Mouse (Mus musculus) cerebellum, adult 9-10 months (tissue): ENCODE measurements around the gene Stom.

Experiments
- DNase-seq: peaks from one replicate; pipeline ENCODE4 v3.0.0; 2022

The Stom gene

DNA sequence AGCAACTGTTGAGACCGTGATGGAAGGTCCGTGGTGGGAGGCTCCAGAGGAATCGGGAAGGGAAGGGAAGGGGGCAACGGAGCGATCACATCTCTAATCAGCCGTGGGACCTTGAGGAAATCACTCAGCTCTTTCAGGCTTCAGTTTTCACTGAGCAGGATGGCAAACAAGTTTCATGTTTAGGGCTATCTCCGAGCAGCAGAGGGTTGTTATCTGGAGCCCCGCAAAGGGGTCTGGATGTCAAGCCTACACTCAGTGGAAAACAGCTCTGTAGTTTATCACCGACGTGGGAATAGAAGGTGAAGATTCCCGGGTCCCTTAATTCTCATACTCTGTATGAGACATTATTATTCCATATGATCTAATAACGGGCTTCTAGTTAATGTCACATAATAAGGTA lies 18.4 kb downstream of the Stom start:
- no peak for DNase-seq

DNA sequence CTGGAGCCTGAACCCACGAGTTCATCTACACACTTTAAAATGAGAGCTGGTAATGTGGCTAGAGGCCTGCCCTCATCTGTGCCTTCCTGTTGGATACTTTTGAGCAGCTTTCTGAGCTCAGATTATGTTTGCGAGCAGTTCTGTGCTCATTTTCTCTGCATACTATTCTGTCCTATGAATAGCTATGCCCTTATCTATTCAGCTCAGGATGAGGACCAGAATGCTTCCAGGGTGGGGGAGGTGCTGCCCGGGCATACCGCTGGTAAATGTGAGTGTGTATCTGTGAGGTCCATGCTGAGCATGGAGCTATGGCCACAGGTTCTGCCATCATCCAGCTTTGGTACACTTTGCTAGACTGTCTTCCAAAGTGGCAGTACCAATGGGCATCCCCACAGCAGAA lies 19.2 kb downstream of the Stom start:
- no peak for DNase-seq

GRCm38 (mm10) chr2:35314300-35314699 lies 22.5 kb downstream of the Stom start:
- DNase-seq: no peak

- no peak for DNase-seq
These were observed 26.8 kb downstream of the Stom start for GRCm38 (mm10) chr2:35309906-35310493.

DNA sequence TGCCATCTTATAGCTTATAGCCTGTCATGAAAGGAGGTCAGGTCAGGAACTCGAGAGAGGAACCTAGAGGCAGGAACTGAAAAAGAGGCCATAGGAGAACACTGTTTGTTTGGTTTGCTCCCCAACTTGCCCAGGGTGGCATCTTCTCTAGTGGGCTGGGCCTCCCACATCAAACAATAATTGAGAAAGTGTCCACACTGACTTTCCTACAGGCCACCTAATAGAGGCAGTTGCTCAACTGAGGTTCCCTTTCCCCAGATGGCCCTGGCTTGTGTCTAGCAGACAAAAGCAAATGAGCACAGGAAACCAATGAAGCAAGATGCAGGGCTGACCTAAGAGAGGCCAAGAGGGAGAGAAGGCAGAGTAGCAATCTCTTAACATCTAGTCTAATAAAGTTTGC lies 28.6 kb downstream of the Stom start:
- no peak for DNase-seq

- no peak for DNase-seq
These were observed 34.5 kb downstream of the Stom start for GRCm38 (mm10) chr2:35302049-35302885.

GRCm38 (mm10) chr2:35299437-35299836 lies 37.3 kb downstream of the Stom start:
- no peak for DNase-seq

DNA sequence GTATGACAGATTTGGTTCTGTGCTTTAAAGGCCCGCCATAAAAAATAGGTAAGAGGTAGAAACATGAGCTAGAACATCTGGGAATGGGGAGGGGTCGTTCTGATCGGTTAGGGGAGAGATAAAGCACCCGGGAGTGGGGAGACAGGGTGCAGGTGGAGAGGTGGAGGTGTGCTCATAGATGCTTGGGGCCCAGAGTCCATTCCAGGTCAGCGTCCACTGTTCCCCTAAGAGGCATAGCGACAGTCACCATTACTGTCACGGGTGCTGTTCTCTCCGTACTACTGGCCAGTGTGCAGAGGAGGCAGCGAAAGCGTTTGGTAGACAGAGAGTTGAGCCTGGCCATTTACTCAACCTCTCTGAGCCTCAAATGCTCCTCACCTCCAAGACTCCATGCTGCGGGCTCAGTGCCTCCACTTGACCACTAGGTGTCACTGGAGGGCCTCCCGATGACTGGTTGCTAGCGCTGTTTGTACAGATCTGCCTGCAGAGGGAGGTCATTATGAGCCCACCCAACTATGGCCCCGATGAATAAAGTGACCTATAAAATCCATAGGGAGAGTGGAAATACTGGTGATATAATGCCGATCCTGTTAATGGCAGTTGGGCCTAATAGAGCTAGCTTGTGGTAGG lies 39.0 kb downstream of the Stom start:
- peak; percentile 83 for DNase-seq

DNA sequence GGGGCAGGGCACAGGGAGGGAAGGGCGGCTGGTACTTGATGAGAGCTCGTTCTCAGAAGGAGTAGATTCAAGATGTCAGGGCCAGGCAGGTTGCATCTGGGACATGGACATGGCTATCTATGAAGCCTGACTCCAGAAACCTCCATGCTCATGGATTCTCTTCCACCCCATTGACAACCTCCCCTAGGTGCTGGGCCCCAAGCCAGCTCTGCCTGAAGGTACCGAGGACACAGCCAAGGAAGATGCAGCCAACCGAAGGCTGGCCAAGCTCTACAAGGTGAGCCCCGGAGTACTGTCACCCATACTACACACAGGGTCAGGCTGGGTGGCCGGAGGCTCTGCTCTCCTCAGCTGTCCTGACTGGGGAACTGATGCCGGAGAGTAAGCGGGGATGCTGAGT lies 43.5 kb downstream of the Stom start:
- DNase-seq: peak; percentile 55

GRCm38 (mm10) chr2:35292700-35293099 lies 44.1 kb downstream of the Stom start:
- DNase-seq: peak; percentile 33

GRCm38 (mm10) chr2:35291856-35292255 lies 44.9 kb downstream of the Stom start:
- peak; percentile 63 for DNase-seq

- DNase-seq: peak; percentile 80
These were observed 47.8 kb downstream of the Stom start for GRCm38 (mm10) chr2:35288758-35289635.

GRCm38 (mm10) chr2:35287017-35287620 lies 49.7 kb downstream of the Stom start:
- no peak for DNase-seq

DNA sequence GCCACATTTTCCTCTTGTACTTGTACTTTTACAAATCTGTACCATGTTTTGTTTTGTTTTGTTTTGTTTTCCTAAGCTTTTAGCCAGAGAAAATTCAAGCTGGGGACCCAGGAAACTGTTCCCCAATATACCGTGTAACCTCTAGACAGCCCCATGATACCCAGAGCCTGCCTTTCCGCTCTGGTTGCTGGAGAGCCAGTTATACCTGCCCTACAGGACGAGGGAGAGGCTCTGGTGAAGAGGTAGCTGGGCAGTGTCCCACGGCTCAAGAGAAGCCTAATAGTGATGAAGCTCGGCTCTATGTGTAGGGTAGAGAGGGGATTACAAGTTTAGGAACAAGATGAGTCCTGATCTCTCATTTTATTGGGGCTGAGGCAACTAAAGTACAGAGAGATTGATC lies 51.6 kb downstream of the Stom start:
- no peak for DNase-seq

- no peak for DNase-seq
These were observed 52.8 kb downstream of the Stom start for GRCm38 (mm10) chr2:35283997-35284396.

- no peak for DNase-seq
These were observed 54.6 kb downstream of the Stom start for GRCm38 (mm10) chr2:35282214-35282613.

- no peak for DNase-seq
These were observed 56.8 kb downstream of the Stom start for GRCm38 (mm10) chr2:35280001-35280400.

DNA sequence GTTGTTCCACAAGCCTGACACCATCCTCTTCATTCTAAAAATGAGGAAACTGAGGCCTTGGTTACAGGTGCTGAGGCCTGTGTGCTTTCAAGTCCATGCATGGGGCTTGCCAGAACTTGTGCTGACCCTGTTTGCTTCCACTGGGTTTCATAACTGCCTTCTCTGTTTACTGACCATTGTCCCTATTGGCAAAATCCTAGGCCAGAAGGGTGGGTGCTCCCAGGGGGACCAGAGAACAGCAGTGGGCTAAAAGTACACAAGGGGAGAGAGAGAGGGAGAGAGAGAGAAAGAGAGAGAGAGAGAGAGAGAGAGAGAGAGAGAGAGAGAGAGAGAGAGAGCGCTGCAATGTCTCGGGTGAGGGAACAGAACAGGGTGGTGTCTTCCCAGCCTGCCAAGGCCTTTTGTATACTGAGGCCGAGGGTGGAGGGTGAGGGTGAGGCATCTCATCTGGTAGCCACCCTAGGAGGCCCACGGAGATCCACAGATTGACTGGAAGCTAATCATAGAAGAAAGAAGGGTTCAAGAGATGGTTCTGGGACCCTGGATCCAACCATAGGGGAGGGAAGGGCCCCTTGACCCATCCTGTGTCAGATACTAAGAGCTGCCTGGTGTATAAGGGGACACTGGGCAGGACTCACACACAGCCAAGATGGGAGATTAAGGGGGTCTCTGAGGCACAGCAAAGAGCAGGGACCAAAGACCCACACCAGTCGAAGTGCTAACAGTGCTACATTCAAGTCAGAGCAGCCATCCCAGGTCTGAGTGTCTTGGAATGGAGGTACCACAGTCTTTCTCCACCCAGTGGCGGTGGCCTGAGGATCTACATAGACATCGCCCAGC lies 58.2 kb downstream of the Stom start:
- DNase-seq: no peak

DNA sequence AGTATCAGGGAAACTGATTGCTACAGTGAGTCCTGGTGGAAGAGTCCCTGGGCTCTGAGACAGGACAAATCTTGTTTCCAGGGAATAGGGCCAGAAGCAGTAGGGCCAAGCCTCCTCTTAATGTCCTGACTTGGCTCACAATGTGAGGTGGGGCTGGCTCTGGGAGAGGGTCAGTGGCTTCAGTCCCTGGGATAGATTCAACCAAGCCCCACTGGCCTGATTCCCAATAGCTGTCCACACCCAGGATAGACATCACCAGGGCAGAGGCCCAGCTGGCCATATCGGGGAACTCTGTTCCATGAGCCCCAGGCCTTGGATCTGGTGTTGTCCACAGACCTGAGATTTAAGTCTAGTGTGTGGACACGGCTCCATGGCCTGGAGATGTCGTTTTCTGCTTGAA lies 59.1 kb downstream of the Stom start:
- no peak for DNase-seq

DNA sequence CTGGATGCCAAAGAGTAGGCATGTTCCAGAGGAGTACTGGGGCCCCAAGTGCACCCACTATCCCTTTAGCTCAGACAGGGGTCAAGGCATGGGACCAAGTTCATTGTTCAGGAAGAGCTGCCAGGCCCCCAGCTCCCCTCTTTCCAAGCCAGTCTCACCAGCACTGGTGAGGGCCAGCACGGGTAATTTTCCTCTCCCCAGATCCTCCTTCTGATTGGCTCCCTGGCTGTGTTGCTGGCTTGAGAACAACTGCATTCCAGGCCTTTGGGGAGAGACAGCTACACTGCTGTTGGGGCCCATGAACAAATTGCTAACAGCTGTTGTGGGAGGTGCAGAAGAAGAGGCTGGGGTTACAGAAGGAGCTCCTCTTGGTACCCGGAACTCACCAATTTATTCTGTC lies 63.2 kb downstream of the Stom start:
- no peak for DNase-seq

DNA sequence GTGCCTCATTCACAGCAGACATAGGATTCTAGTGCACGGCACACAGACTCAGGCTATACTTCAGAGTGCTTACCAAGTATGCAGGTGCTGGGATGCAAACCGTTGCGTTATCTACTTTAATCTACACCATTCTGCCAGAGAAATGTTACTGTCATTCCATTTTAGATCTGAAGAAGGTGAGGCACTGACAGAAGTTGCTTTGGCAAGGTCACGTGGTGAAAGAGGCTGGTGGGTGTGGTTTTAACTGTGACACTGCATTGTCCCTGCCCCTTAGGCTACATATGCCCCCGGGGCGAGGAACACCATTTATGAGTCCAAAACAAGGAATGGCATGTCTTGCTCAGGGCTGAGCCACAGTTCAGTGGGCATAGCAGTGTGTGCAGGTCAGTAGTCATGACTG lies 63.9 kb downstream of the Stom start:
- DNase-seq: no peak

GRCm38 (mm10) chr2:35271817-35272216 lies 65.0 kb downstream of the Stom start:
- no peak for DNase-seq
